Mouse (Mus musculus) CD4-positive, CD25-positive, alpha-beta regulatory T cell, adult 4 months (primary cell): ENCODE measurements around the gene Psme1. TPM values are rescaled to one million over a fixed set of nuclear protein-coding genes. Genes with fewer than 3 reads are reported as not detected.

Experiments used
- ATAC-seq: one replicate; pipeline ENCODE4 v1.8.0; 2017
- polyA plus RNA-seq, 2 experiments: library from polyadenylated mRNA; unstranded; fragments of 100-300 nt; shearing (Covaris generic); gene quantifications; one replicate each; pipeline ENCODE4 v1.2.1; 2017

Gene Psme1
- polyA plus RNA-seq, 2 experiments from 2014 or later: 664 to 711 TPM

- no peak for ATAC-seq
Observed at GRCm38 (mm10) chr14:55603271-55603632, 25.3 kb downstream of the Psme1 start, which contains the start of gene Irf9. Gene Irf9 (plus strand): TSS chr14:55603571.

- peak; percentile 96 for ATAC-seq
Observed at GRCm38 (mm10) chr14:55603633-55604576, 26.0 kb downstream of the Psme1 start.

GRCm38 (mm10) chr14:55604823-55605222 lies 26.9 kb downstream of the Psme1 start:
- ATAC-seq: no peak

GRCm38 (mm10) chr14:55605743-55606459 lies 28.0 kb downstream of the Psme1 start:
- ATAC-seq: no peak

- no peak for ATAC-seq
Observed at GRCm38 (mm10) chr14:55608339-55608738, 30.4 kb downstream of the Psme1 start.

- no peak for ATAC-seq
Observed at GRCm38 (mm10) chr14:55613346-55613745, 35.4 kb downstream of the Psme1 start.

GRCm38 (mm10) chr14:55614565-55615178 lies 36.7 kb downstream of the Psme1 start:
- ATAC-seq: no peak

- no peak for ATAC-seq
Observed at GRCm38 (mm10) chr14:55615876-55616275, 38.0 kb downstream of the Psme1 start.

- no peak for ATAC-seq
Observed at GRCm38 (mm10) chr14:55616844-55617243, 38.9 kb downstream of the Psme1 start.

- ATAC-seq: peak; percentile 92
Observed at GRCm38 (mm10) chr14:55617822-55618221, 39.9 kb downstream of the Psme1 start, which contains the start of gene Rec8. Gene Rec8 (plus strand): TSS chr14:55618037.

GRCm38 (mm10) chr14:55618486-55619195 lies 40.7 kb downstream of the Psme1 start:
- ATAC-seq: peak; percentile 27

GRCm38 (mm10) chr14:55628077-55628827 lies 50.3 kb downstream of the Psme1 start:
- ATAC-seq: no peak

GRCm38 (mm10) chr14:55629312-55629711 lies 51.4 kb downstream of the Psme1 start:
- ATAC-seq: peak; percentile 80

Other genes with a start within 250 kb of the Psme1 start
- 10 to 100 TPM; 41.9 to 49.5 TPM for gene Dhrs4, start 99.4 kb upstream of the Psme1 start, polyA plus RNA-seq
- gene Carmil3, start 87.5 kb upstream of the Psme1 start, polyA plus RNA-seq: not detected
- gene Cpne6, start 67.7 kb upstream of the Psme1 start, polyA plus RNA-seq: not detected
- under 1 TPM in 1 of 2 experiments, not detected in 1; 0.07 TPM for gene Nrl, start 53.1 kb upstream of the Psme1 start, polyA plus RNA-seq
- 10 to 100 TPM; 37.3 to 57.7 TPM for gene Pck2, start 37.9 kb upstream of the Psme1 start, polyA plus RNA-seq
- 100 to 1,000 TPM; 103 to 125 TPM for gene Dcaf11, start 18.1 kb upstream of the Psme1 start, polyA plus RNA-seq
- gene A730061H03Rik, start 17.7 kb upstream of the Psme1 start, polyA plus RNA-seq: 1 to 10 TPM; 3.3 to 7.1 TPM
- not detected for gene Fitm1, start 2.5 kb upstream of the Psme1 start, polyA plus RNA-seq
- gene Emc9, start 7.2 kb downstream of the Psme1 start, polyA plus RNA-seq: 10 to 100 TPM; 20.9 to 22.9 TPM
- gene Psme2, start 13.0 kb downstream of the Psme1 start, polyA plus RNA-seq: 100 to 1,000 TPM; 853 to 877 TPM
- gene Rnf31, start 13.6 kb downstream of the Psme1 start, polyA plus RNA-seq: 10 to 100 TPM; 35.5 to 47.2 TPM
- 100 to 1,000 TPM; 168 to 222 TPM for gene Irf9, start 25.4 kb downstream of the Psme1 start, polyA plus RNA-seq
- gene Rec8, start 39.9 kb downstream of the Psme1 start, polyA plus RNA-seq: 10 to 100 TPM; 14.5 to 22.1 TPM
- gene Ipo4, start 57.8 kb downstream of the Psme1 start, polyA plus RNA-seq: 10 to 100 TPM; 33.4 to 42.0 TPM
- gene Gm49378, start 59.8 kb downstream of the Psme1 start, polyA plus RNA-seq: under 1 TPM in 1 of 2 experiments, not detected in 1; 0.98 TPM
- gene Tm9sf1, start 65.7 kb downstream of the Psme1 start, polyA plus RNA-seq: 10 to 100 TPM; 39.7 to 46.7 TPM
- 1 to 10 TPM in 1 of 2 experiments, under 1 TPM in 1; 0.69 to 1.3 TPM for gene Tssk4, start 72.1 kb downstream of the Psme1 start, polyA plus RNA-seq
- 100 to 1,000 TPM in 1 of 2 experiments, 10 to 100 TPM in 1; 92.4 to 106 TPM for gene Mdp1, start 82.4 kb downstream of the Psme1 start, polyA plus RNA-seq
- gene Gmpr2, start 93.8 kb downstream of the Psme1 start, polyA plus RNA-seq: 10 to 100 TPM; 29.8 to 34.1 TPM
- 100 to 1,000 TPM; 338 to 343 TPM for gene Nedd8, start 94.0 kb downstream of the Psme1 start, polyA plus RNA-seq
- gene Tinf2, start 103.7 kb downstream of the Psme1 start, polyA plus RNA-seq: 10 to 100 TPM; 26.4 to 29.2 TPM
- gene Tgm1, start 135.8 kb downstream of the Psme1 start, polyA plus RNA-seq: not detected
- 10 to 100 TPM; 70.5 to 94.7 TPM for gene Rabggta, start 144.1 kb downstream of the Psme1 start, polyA plus RNA-seq
- 10 to 100 TPM; 40.8 to 46.5 TPM for gene Dhrs1, start 167.6 kb downstream of the Psme1 start, polyA plus RNA-seq
- 1 to 10 TPM; 3.6 to 5.8 TPM for gene Nop9, start 167.6 kb downstream of the Psme1 start, polyA plus RNA-seq
- not detected for gene Cideb, start 180.3 kb downstream of the Psme1 start, polyA plus RNA-seq
- under 1 TPM in 1 of 2 experiments, not detected in 1; 0.08 TPM for gene Ltb4r2, start 183.3 kb downstream of the Psme1 start, polyA plus RNA-seq
- 1 to 10 TPM; 4.1 to 4.5 TPM for gene Ltb4r1, start 187.8 kb downstream of the Psme1 start, polyA plus RNA-seq
- 1 to 10 TPM in 1 of 2 experiments, not detected in 1; 1.0 TPM for gene Adcy4, start 206.0 kb downstream of the Psme1 start, polyA plus RNA-seq
- 10 to 100 TPM; 80.3 to 81.9 TPM for gene Ripk3, start 210.7 kb downstream of the Psme1 start, polyA plus RNA-seq
- gene Nfatc4, start 245.0 kb downstream of the Psme1 start, polyA plus RNA-seq: not detected